ENCODE assay signal across 8 mouse cellular contexts in genomic region chr8:105693648-105694047, GRCm38 (mm10). TPM values are rescaled to one million over a fixed set of nuclear protein-coding genes. Genes with fewer than 3 reads are reported as not detected.
DNase-seq lines count a peak whose midpoint lies in the region; ATAC-seq and TF ChIP-seq lines count a peak whose summit lies in the region.

No protein-coding gene starts in this region.

- no peak for TF ChIP-seq CTCF in lung, embryonic 14.5 days (IDR thresholded peaks at IDR 0.05; ENCODE audit: low read depth)

- peak; percentile 47 for ATAC-seq in cerebellum, adult (ENCODE audit: insufficient number of reproducible peaks, low FRiP score, low TSS enrichment)
- ATAC-seq in forebrain, embryonic 13.5 days, result peak; percentile 76
- ATAC-seq in lung, embryonic 14.5 days (ENCODE audit: insufficient read depth), result peak; percentile 52

- no peaks in the 10 kb centered on the region; the same call in 1 of the 2 replicates for H3K9me3 ChIP-seq in forebrain, embryonic 13.5 days (replicated peaks)
- H3K9me3 ChIP-seq in hindbrain, embryonic 10.5 days, result peaks cover 5% of the 10 kb centered on the region; the same call in 1 of the 2 replicates
- no peaks in the 10 kb centered on the region for H3K9me3 ChIP-seq in lung, embryonic 14.5 days (ENCODE audit: low read depth, low read length)

- H3K27me3 ChIP-seq in forebrain, embryonic 13.5 days, result no peaks in the 10 kb centered on the region
- peaks cover 17% of the 10 kb centered on the region for H3K27me3 ChIP-seq in hindbrain, embryonic 10.5 days (ENCODE audit: insufficient read depth, poor library complexity, severe bottlenecking)
- H3K27me3 ChIP-seq in lung, embryonic 14.5 days (ENCODE audit: insufficient read depth, low read length), result no peaks in the 10 kb centered on the region

- peak overlapping the region; percentile 79 for H3K9ac ChIP-seq in forebrain, embryonic 13.5 days
- H3K9ac ChIP-seq in lung, embryonic 14.5 days, result no peak overlapping the region; the same call in 1 of the 2 replicates

- H3K4me2 ChIP-seq in forebrain, embryonic 13.5 days, result peak overlapping the region; percentile 89
- H3K4me2 ChIP-seq in lung, embryonic 14.5 days, result peak overlapping the region; percentile 90

- peaks cover 15% of the 10 kb centered on the region for H3K4me1 ChIP-seq in forebrain, embryonic 13.5 days
- peaks cover 17% of the 10 kb centered on the region for H3K4me1 ChIP-seq in hindbrain, embryonic 10.5 days (replicated peaks)
- 0 out of 2 replicates have a peak, but pooled peaks cover 7% of the 10 kb centered on the region for H3K4me1 ChIP-seq in lung, embryonic 14.5 days (ENCODE audit: insufficient read depth)

- peak overlapping the region; percentile 60 for H3K4me3 ChIP-seq in forebrain, embryonic 13.5 days
- peak overlapping the region; percentile 62 for H3K4me3 ChIP-seq in hindbrain, embryonic 10.5 days
- H3K4me3 ChIP-seq in lung, embryonic 14.5 days (ENCODE audit: low read depth, low read length), result peak overlapping the region; percentile 44

- peaks cover 32% of the 10 kb centered on the region for H3K36me3 ChIP-seq in forebrain, embryonic 13.5 days (ENCODE audit: poor library complexity, severe bottlenecking)
- H3K36me3 ChIP-seq in hindbrain, embryonic 10.5 days, result peaks cover 37% of the 10 kb centered on the region
- peaks cover 18% of the 10 kb centered on the region; the same call in 1 of the 2 replicates for H3K36me3 ChIP-seq in lung, embryonic 14.5 days (ENCODE audit: insufficient read depth)

- peak overlapping the region; percentile 65 for H3K27ac ChIP-seq in forebrain, embryonic 13.5 days
- H3K27ac ChIP-seq in hindbrain, embryonic 10.5 days, result peak overlapping the region; percentile 80
- no peak overlapping the region for H3K27ac ChIP-seq in lung, embryonic 14.5 days (ENCODE audit: low read depth)

- WGBS in forebrain, embryonic 13.5 days, result 4% methylated on average over 28 of the region's 30 CpGs
- WGBS in hindbrain, embryonic 10.5 days, result 3% methylated on average over 30 of the region's 30 CpGs
- 2% methylated on average over 30 of the region's 30 CpGs for WGBS in lung, embryonic 14.5 days

- peak; percentile 75 for DNase-seq in R1 (ENCODE audit: low read depth, low spot score)
- DNase-seq in hindbrain, embryonic 10.5 days (ENCODE audit: low spot score), result peak; percentile 71
- DNase-seq in layer of hippocampus, adult 9-11 months, result peak; percentile 74
- peak; percentile 73 for DNase-seq in lung, embryonic 14.5 days
- DNase-seq in retina, embryonic 14.5 days (ENCODE audit: low spot score), result peak; percentile 70
- DNase-seq in B cell, adult 2 months, result no peak

RNA-seq across cellular contexts. Expression of gene Acd, which starts 7.3 kb away (rescaled TPM):
- 98.3 and 99.2 TPM in 2 replicates for polyA plus RNA-seq in forebrain, embryonic 13.5 days (2015; fragmentation: Nextera tagmentation; extraction: Ambion mirVana)
- 81.3 and 92.6 TPM in 2 replicates for polyA plus RNA-seq in hindbrain, embryonic 10.5 days (2016; fragmentation: Nextera tagmentation; extraction: Ambion mirVana)
- 62.2 and 68.6 TPM in 2 replicates for polyA plus RNA-seq in lung, embryonic 14.5 days (2014; fragmentation: Nextera tagmentation; extraction: Ambion mirVana)

RNA-seq across cellular contexts. Expression of gene Pard6a, which starts 7.3 kb away (rescaled TPM):
- polyA plus RNA-seq in forebrain, embryonic 13.5 days (2015; fragmentation: Nextera tagmentation; extraction: Ambion mirVana), result 42.1 and 43.6 TPM in 2 replicates
- polyA plus RNA-seq in hindbrain, embryonic 10.5 days (2016; fragmentation: Nextera tagmentation; extraction: Ambion mirVana), result 23.3 and 32.2 TPM in 2 replicates
- polyA plus RNA-seq in lung, embryonic 14.5 days (2014; fragmentation: Nextera tagmentation; extraction: Ambion mirVana), result 13.4 and 13.6 TPM in 2 replicates

RNA-seq across cellular contexts. Expression of gene Carmil2, which starts 7.6 kb away (rescaled TPM):
- 5.9 and 6.4 TPM in 2 replicates for polyA plus RNA-seq in forebrain, embryonic 13.5 days (2015; fragmentation: Nextera tagmentation; extraction: Ambion mirVana)
- polyA plus RNA-seq in hindbrain, embryonic 10.5 days (2016; fragmentation: Nextera tagmentation; extraction: Ambion mirVana), result 2.1 and 4.9 TPM in 2 replicates
- polyA plus RNA-seq in lung, embryonic 14.5 days (2014; fragmentation: Nextera tagmentation; extraction: Ambion mirVana), result 0.70 and 1.1 TPM in 2 replicates

RNA-seq across cellular contexts. Expression of gene 4933405L10Rik, which starts 13.8 kb away (rescaled TPM):
- 0.19 TPM in 1 of 2 replicates, not detected in the other for polyA plus RNA-seq in forebrain, embryonic 13.5 days (2015; fragmentation: Nextera tagmentation; extraction: Ambion mirVana)
- 0.14 TPM in 1 of 2 replicates, not detected in the other for polyA plus RNA-seq in hindbrain, embryonic 10.5 days (2016; fragmentation: Nextera tagmentation; extraction: Ambion mirVana)
- polyA plus RNA-seq in lung, embryonic 14.5 days (2014; fragmentation: Nextera tagmentation; extraction: Ambion mirVana), result 0.15 TPM in 1 of 2 replicates, not detected in the other

RNA-seq across cellular contexts. Expression of gene Enkd1, which starts 14.4 kb away (rescaled TPM):
- polyA plus RNA-seq in forebrain, embryonic 13.5 days (2015; fragmentation: Nextera tagmentation; extraction: Ambion mirVana), result 27.4 and 29.5 TPM in 2 replicates
- 40.7 and 44.6 TPM in 2 replicates for polyA plus RNA-seq in hindbrain, embryonic 10.5 days (2016; fragmentation: Nextera tagmentation; extraction: Ambion mirVana)
- polyA plus RNA-seq in lung, embryonic 14.5 days (2014; fragmentation: Nextera tagmentation; extraction: Ambion mirVana), result 28.7 and 29.7 TPM in 2 replicates

Comparison
In these comparisons a context has a peak if more than half of its experiments do, and no peak if none do; other contexts are left out.
1. DNase-seq: peak in R1 (single experiment), hindbrain, embryonic 10.5 days (single experiment), layer of hippocampus, adult 9-11 months (single experiment), lung, embryonic 14.5 days (single experiment) and retina, embryonic 14.5 days (single experiment); none in B cell, adult 2 months (0 of 2).
2. Peak in every context shown above with its lines, with median percentiles within 50 percentile points of each other: ATAC-seq and H3K4me3 ChIP-seq.